Mouse (Mus musculus): ENCODE results near the gene Efcab6. TPM values are rescaled to one million over a fixed set of nuclear protein-coding genes. Genes with fewer than 3 reads are reported as not detected.

Efcab6 gene
- polyA plus RNA-seq, 1 experiment from 2014 or later = 1.3 TPM

DNA sequence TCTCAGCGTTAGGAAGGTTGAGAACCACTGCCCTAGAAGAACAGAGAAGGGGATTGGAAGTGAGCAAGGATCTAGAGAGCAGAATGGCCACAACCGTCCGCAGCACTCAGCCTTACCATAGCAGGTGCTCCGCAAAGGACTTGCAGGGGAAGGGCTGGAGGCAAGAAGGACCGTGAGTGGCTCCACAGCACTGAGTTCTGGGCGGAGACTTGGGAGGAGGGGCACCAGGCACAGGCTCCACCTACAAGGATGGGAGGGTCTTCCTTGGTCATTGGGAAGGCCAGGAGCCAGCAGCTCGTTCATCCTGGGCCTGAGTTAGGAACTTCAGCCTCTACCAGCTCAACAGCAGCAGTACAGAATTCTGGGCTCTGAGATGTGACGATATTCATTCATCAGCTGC, 7.9 kb upstream of the Efcab6 start:
- 21% methylated on average over 8 of the region's 8 CpGs for WGBS

GRCm38 (mm10) chr15:84072226-84072625, 7.0 kb upstream of the Efcab6 start:
- peak; percentile 65 for DNase-seq (ENCODE audit: low spot score)
- peaks cover 45% of the 10 kb centered on the region for H3K27me3 ChIP-seq (replicated peaks; ENCODE audit: control insufficient read depth, insufficient read depth, low read length)
- no peak overlapping the region for H3K4me2 ChIP-seq (ENCODE audit: low read depth, low read length)
- H3K9me3 ChIP-seq (ENCODE audit: control insufficient read depth, low read length) = no peaks in the 10 kb centered on the region
- no peak overlapping the region for H3K9ac ChIP-seq (ENCODE audit: low read depth, low read length)
- H3K4me1 ChIP-seq (ENCODE audit: control insufficient read depth, insufficient read depth, low read length) = no peaks in the 10 kb centered on the region; the same call in 1 of the 2 replicates
- no peaks in the 10 kb centered on the region for H3K36me3 ChIP-seq (ENCODE audit: control insufficient read depth, insufficient read depth, low read length)
- 48% methylated on average over 5 of the region's 7 CpGs for WGBS
- no peak overlapping the region for H3K27ac ChIP-seq (replicated peaks; ENCODE audit: low read depth, low read length)
- no peak for ATAC-seq (ENCODE audit: low read depth)
- H3K4me3 ChIP-seq (ENCODE audit: low read depth, low read length) = no peak overlapping the region

More for the DNA sequence above, 7.9 kb upstream of the Efcab6 start:
- DNase-seq (ENCODE audit: low spot score) (no peak), ATAC-seq (ENCODE audit: low read depth) (no peak)
- peaks cover 39% of the 10 kb centered on the region for H3K27me3 ChIP-seq (replicated peaks; ENCODE audit: control insufficient read depth, insufficient read depth, low read length)
- no peaks in the 10 kb centered on the region for H3K9me3 ChIP-seq (ENCODE audit: control insufficient read depth, low read length)
- H3K4me2 ChIP-seq (ENCODE audit: low read depth, low read length) = no peak overlapping the region
- H3K4me3 ChIP-seq (ENCODE audit: low read depth, low read length) = no peak overlapping the region
- no peak overlapping the region for H3K9ac ChIP-seq (ENCODE audit: low read depth, low read length)
- no peak overlapping the region for H3K27ac ChIP-seq (replicated peaks; ENCODE audit: low read depth, low read length)
- H3K36me3 ChIP-seq (ENCODE audit: control insufficient read depth, insufficient read depth, low read length) = no peaks in the 10 kb centered on the region
- H3K4me1 ChIP-seq (ENCODE audit: control insufficient read depth, insufficient read depth, low read length) = no peaks in the 10 kb centered on the region; the same call in 1 of the 2 replicates

GRCm38 (mm10) chr15:84070116-84070676, 5.0 kb upstream of the Efcab6 start:
- ATAC-seq (ENCODE audit: low read depth) = no peak
- H3K4me3 ChIP-seq (ENCODE audit: low read depth, low read length) = no peak overlapping the region
- peak overlapping the region; percentile 11; the same call in 1 of the 2 replicates for H3K4me2 ChIP-seq (ENCODE audit: low read depth, low read length)
- H3K9me3 ChIP-seq (ENCODE audit: control insufficient read depth, low read length) = no peaks in the 10 kb centered on the region; the same call in 1 of the 2 replicates
- no peak overlapping the region for H3K27ac ChIP-seq (replicated peaks; ENCODE audit: low read depth, low read length)
- no peaks in the 10 kb centered on the region for H3K36me3 ChIP-seq (ENCODE audit: control insufficient read depth, insufficient read depth, low read length)
- no peak overlapping the region for H3K9ac ChIP-seq (ENCODE audit: low read depth, low read length)
- peaks cover 46% of the 10 kb centered on the region for H3K27me3 ChIP-seq (replicated peaks; ENCODE audit: control insufficient read depth, insufficient read depth, low read length)
- DNase-seq (ENCODE audit: low spot score) = peak; percentile 48
- no peaks in the 10 kb centered on the region; the same call in none of the 2 replicates for H3K4me1 ChIP-seq (ENCODE audit: control insufficient read depth, insufficient read depth, low read length)
- WGBS = 1% methylated on average over 13 of the region's 13 CpGs

GRCm38 (mm10) chr15:84069455-84070050, 4.4 kb upstream of the Efcab6 start:
- Histone ChIP-seq H3K9ac (ENCODE audit: low read depth, low read length) (no peak overlapping the region), H3K27ac (replicated peaks; ENCODE audit: low read depth, low read length) (no peak overlapping the region), H3K27me3 (replicated peaks; ENCODE audit: control insufficient read depth, insufficient read depth, low read length) (peaks cover 48% of the 10 kb centered on the region), H3K9me3 (ENCODE audit: control insufficient read depth, low read length) (no peaks in the 10 kb centered on the region; the same call in 1 of the 2 replicates), H3K36me3 (ENCODE audit: control insufficient read depth, insufficient read depth, low read length) (no peaks in the 10 kb centered on the region), H3K4me3 (ENCODE audit: low read depth, low read length) (no peak overlapping the region), H3K4me2 (ENCODE audit: low read depth, low read length) (peak overlapping the region; percentile 11; the same call in 1 of the 2 replicates), H3K4me1 (ENCODE audit: control insufficient read depth, insufficient read depth, low read length) (peaks cover 4% of the 10 kb centered on the region)
- WGBS = 7% methylated on average over 16 of the region's 16 CpGs
- DNase-seq (ENCODE audit: low spot score) = no peak
- no peak for ATAC-seq (ENCODE audit: low read depth)

DNA sequence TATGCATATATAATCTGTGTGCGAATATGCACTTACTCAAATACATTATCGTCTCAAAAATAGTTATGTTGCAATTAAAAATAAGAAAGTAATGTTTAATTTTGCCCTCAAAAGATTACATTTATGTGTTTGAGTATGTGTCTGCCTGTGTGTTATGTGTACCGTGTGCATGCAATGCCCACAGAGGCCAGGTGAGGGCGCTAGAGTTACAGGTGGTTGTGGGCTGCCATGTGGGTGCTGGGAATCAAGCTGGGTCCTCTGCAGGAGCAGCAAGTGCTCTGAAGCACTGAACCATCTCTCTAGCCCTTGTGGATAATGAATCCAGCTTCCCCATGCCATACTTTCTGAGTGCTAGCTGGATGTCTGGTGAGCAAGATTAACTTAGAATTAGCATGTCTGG, 522 bp upstream of the Efcab6 start:
- Histone ChIP-seq H3K9ac (ENCODE audit: low read depth, low read length) (no peak overlapping the region), H3K4me3 (ENCODE audit: low read depth, low read length) (no peak overlapping the region), H3K27ac (replicated peaks; ENCODE audit: low read depth, low read length) (no peak overlapping the region), H3K4me2 (ENCODE audit: low read depth, low read length) (no peak overlapping the region), H3K27me3 (replicated peaks; ENCODE audit: control insufficient read depth, insufficient read depth, low read length) (peaks cover 32% of the 10 kb centered on the region), H3K36me3 (ENCODE audit: control insufficient read depth, insufficient read depth, low read length) (no peaks in the 10 kb centered on the region), H3K9me3 (ENCODE audit: control insufficient read depth, low read length) (peaks cover 5% of the 10 kb centered on the region; the same call in 1 of the 2 replicates), H3K4me1 (ENCODE audit: control insufficient read depth, insufficient read depth, low read length) (peaks cover 4% of the 10 kb centered on the region)
- DNase-seq (ENCODE audit: low spot score) (no peak), ATAC-seq (ENCODE audit: low read depth) (no peak)
- WGBS = 68% methylated on average over 4 of the region's 4 CpGs

- Histone ChIP-seq H3K4me1 (ENCODE audit: control insufficient read depth, insufficient read depth, low read length) (no peaks in the 10 kb centered on the region), H3K9me3 (ENCODE audit: control insufficient read depth, low read length) (0 out of 2 replicates have a peak, but pooled peaks cover 3% of the 10 kb centered on the region), H3K36me3 (ENCODE audit: control insufficient read depth, insufficient read depth, low read length) (no peaks in the 10 kb centered on the region), H3K4me3 (ENCODE audit: low read depth, low read length) (no peak overlapping the region), H3K4me2 (ENCODE audit: low read depth, low read length) (no peak overlapping the region), H3K27ac (replicated peaks; ENCODE audit: low read depth, low read length) (no peak overlapping the region), H3K27me3 (replicated peaks; ENCODE audit: control insufficient read depth, insufficient read depth, low read length) (no peaks in the 10 kb centered on the region), H3K9ac (ENCODE audit: low read depth, low read length) (no peak overlapping the region)
- 81% methylated on average over 6 of the region's 6 CpGs for WGBS
- ATAC-seq (ENCODE audit: low read depth) (no peak), DNase-seq (ENCODE audit: low spot score) (no peak)
These were observed 6.3 kb downstream of the Efcab6 start for GRCm38 (mm10) chr15:84058841-84059240.

DNA sequence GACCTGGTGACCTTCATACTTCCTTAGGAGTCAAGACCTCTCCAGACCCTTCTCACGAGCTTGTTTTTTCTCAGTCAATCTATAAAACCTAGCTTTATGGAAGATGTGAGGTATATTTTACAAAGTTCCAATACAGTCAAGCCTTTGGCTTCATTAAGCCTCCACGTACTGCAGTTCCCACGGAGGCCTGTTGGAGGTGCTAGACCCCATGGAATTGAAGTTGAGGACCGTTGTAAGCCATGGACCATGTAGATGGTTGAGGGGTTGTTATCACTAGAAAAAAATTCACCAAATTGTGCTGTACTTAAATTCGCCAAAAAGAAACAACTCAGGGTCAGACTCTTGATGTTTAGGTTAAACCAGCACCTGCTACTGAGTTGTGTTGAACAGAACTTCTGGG, 9.1 kb downstream of the Efcab6 start:
- DNase-seq (ENCODE audit: low spot score) (no peak), ATAC-seq (ENCODE audit: low read depth) (no peak)
- Histone ChIP-seq H3K27ac (replicated peaks; ENCODE audit: low read depth, low read length) (no peak overlapping the region), H3K4me1 (ENCODE audit: control insufficient read depth, insufficient read depth, low read length) (no peaks in the 10 kb centered on the region), H3K27me3 (replicated peaks; ENCODE audit: control insufficient read depth, insufficient read depth, low read length) (no peaks in the 10 kb centered on the region), H3K4me2 (ENCODE audit: low read depth, low read length) (no peak overlapping the region), H3K36me3 (ENCODE audit: control insufficient read depth, insufficient read depth, low read length) (no peaks in the 10 kb centered on the region), H3K4me3 (ENCODE audit: low read depth, low read length) (no peak overlapping the region), H3K9me3 (ENCODE audit: control insufficient read depth, low read length) (no peaks in the 10 kb centered on the region), H3K9ac (ENCODE audit: low read depth, low read length) (no peak overlapping the region)
- WGBS = 62% methylated on average over 5 of the region's 5 CpGs

- Histone ChIP-seq H3K4me3 (ENCODE audit: low read depth, low read length) (no peak overlapping the region), H3K9ac (ENCODE audit: low read depth, low read length) (no peak overlapping the region), H3K27ac (replicated peaks; ENCODE audit: low read depth, low read length) (no peak overlapping the region), H3K4me1 (ENCODE audit: control insufficient read depth, insufficient read depth, low read length) (no peaks in the 10 kb centered on the region), H3K36me3 (ENCODE audit: control insufficient read depth, insufficient read depth, low read length) (no peaks in the 10 kb centered on the region), H3K9me3 (ENCODE audit: control insufficient read depth, low read length) (no peaks in the 10 kb centered on the region), H3K4me2 (ENCODE audit: low read depth, low read length) (no peak overlapping the region), H3K27me3 (replicated peaks; ENCODE audit: control insufficient read depth, insufficient read depth, low read length) (no peaks in the 10 kb centered on the region)
- DNase-seq (ENCODE audit: low spot score) = peak; percentile 87
- 40% methylated on average over 9 of the region's 9 CpGs for WGBS
- peak; percentile 68 for ATAC-seq (ENCODE audit: low read depth)
These were observed 11.3 kb downstream of the Efcab6 start for GRCm38 (mm10) chr15:84053859-84054258.

GRCm38 (mm10) chr15:84053240-84053639, 11.9 kb downstream of the Efcab6 start:
- no peak for DNase-seq (ENCODE audit: low spot score)
- no peaks in the 10 kb centered on the region for H3K4me1 ChIP-seq (ENCODE audit: control insufficient read depth, insufficient read depth, low read length)
- no peak overlapping the region for H3K27ac ChIP-seq (replicated peaks; ENCODE audit: low read depth, low read length)
- ATAC-seq (ENCODE audit: low read depth) = no peak
- H3K27me3 ChIP-seq (replicated peaks; ENCODE audit: control insufficient read depth, insufficient read depth, low read length) = no peaks in the 10 kb centered on the region
- H3K4me3 ChIP-seq (ENCODE audit: low read depth, low read length) = no peak overlapping the region
- no peaks in the 10 kb centered on the region for H3K9me3 ChIP-seq (ENCODE audit: control insufficient read depth, low read length)
- H3K9ac ChIP-seq (ENCODE audit: low read depth, low read length) = no peak overlapping the region
- no peaks in the 10 kb centered on the region for H3K36me3 ChIP-seq (ENCODE audit: control insufficient read depth, insufficient read depth, low read length)
- 93% methylated on average over 4 of the region's 4 CpGs for WGBS
- H3K4me2 ChIP-seq (ENCODE audit: low read depth, low read length) = no peak overlapping the region
